Mouse (Mus musculus): ENCODE data around the gene Dkkl1.

DNA sequence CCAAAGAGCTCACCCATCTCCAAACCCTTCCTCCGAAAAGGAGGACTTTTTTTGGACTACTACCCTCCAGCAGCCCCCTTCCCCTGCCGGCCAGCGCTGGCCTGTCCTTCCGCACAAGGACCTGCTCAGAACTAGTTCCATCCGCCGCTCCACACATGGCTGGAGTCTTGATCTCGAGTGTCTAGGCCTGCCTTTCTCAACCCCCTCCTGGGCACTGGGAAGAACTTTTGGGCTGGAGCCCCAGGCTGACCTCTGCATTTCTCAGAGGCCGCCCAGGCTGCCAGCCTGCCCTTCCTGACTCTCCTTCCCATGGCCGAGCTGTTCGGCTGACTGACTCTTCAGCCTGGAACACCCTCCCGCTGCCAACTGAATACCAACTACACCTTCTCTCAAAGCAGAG, 29.3 kb downstream of the Dkkl1 start:
- TF ChIP-seq POLR2A (IDR thresholded peaks at IDR 0.05; ENCODE audit: insufficient read depth, low read length) (no peak), CTCF (IDR thresholded peaks at IDR 0.05; ENCODE audit: low read depth, low read length) (no peak)
